Mouse (Mus musculus): ENCODE results near the gene Grin2b.

The Grin2b gene

DNA sequence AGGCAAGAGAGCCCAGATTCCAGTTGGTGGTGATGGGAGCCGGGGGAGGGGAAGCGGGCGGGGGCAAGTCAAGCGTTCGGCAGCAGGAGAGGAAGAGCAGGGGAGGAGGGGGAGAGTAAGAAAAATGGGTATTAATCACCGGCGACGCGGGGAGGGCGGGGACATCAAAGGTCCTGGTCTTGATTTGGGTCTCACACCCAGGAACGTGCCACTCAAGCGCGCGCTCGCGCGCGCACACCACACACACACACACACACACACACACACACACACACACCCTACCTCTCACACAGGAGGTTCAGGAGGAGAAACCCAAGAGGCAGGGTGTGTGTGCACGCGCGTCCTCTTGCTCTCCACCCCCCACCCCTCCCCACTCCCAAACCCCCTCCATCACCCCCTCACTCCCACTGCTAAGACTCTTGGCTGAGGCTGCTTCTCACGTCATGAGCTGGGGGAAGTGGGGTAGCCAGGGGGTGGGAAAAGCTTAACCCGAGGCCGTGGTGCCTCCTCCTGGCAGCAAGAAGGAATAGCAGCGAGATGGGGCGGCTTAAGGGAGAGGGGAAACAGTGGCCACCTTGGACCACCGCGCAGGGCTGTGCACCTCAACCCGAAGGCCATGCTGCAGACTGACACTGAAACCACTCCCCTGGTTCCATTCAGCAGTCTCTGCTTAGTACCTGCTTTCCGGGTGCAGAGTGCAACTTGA lies at the start of gene Grin2b:
Gene Grin2b (minus strand): TSS at position 321 of the 706 bp plus-strand sequence.
- peak; percentile 70 for DNase-seq (ENCODE audit: low spot score)

DNA sequence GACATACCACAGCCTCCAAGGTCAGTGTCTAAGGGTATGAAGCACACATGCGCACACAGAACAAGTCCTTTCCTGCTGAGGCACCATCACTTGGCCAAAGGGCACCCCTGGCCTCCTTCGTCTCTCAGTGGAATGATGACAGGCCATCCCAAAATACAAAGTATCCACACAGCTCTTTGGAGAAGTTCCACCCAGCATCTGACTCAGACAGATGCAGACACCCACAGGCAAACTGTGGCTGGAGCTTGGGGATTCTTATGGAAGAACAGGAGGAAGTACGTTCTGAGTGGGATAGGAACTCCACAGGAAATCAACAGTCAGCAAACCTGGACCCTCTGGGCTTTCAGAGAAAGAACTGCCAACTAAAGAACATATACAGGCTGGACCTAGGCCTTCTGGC lies 48.6 kb upstream of the Grin2b start:
- no peak for DNase-seq (ENCODE audit: low spot score)

GRCm38 (mm10) chr6:136210442-136210841 lies 37.1 kb upstream of the Grin2b start:
- no peak for DNase-seq (ENCODE audit: low spot score)

DNA sequence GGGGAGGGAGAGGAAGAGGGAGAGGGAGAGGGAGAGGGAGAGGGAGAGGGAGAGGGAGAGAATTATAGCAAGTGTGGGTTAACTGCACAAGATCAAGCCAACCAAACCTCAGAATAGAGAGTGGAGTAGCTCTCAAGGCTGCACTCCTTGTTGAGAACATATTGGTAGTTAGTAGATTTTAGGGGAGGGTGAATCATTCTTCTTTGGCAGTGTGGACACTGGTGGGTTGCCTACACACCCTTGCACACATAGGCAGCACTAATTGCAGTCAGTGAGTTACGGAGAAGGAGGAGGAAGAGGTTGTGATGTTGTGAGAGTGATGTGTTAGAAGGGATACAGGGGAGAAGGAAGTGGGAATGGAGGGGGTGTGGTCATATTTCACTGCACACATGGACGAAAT lies 26.5 kb upstream of the Grin2b start:
- no peak for DNase-seq (ENCODE audit: low spot score)

- no peak for DNase-seq (ENCODE audit: low spot score)
These were observed 21.3 kb upstream of the Grin2b start for GRCm38 (mm10) chr6:136194616-136195015.

DNA sequence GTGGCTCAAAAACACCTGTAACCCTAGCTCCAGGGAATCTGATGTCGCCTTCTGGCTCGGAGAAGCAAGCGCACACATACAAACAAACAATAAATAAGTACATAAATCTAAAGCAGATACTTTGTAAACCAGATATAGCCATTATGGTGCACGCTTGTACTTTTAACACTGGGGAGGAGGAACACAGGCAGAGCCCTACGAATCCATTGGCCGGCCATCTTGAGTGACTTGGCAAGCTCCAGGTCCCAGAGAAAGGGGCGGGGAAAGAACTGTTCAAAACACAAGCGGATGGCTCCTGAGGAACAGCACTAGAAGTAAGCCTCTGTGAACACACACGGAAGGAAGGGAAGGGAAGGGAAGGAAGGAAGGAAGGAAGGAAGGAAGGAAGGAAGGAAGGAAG lies 4.8 kb upstream of the Grin2b start:
- no peak for DNase-seq (ENCODE audit: low spot score)

DNA sequence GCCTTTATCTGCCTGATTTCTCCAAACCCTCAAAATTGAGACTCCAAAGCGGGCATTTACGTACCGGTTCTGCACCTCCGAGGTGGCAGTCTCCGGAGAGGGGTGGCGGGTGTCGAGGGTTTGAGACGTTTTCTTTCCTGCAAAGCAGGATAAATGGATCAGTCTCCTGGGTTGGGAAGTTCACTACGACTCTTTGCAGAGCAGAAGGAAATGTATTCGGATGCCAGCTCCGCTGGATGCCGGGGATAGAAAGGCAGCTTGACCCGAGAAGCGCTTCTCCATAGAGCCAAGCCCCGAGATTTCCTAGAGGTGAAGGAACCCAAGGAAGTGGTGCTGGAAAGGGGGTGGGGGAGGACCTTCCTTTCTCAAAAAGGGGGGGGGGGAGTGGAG lies 515 bp downstream of the Grin2b start:
- peak; percentile 43 for DNase-seq (ENCODE audit: low spot score)

GRCm38 (mm10) chr6:136172172-136172651 lies 1.1 kb downstream of the Grin2b start:
- peak; percentile 41 for DNase-seq (ENCODE audit: low spot score)

DNA sequence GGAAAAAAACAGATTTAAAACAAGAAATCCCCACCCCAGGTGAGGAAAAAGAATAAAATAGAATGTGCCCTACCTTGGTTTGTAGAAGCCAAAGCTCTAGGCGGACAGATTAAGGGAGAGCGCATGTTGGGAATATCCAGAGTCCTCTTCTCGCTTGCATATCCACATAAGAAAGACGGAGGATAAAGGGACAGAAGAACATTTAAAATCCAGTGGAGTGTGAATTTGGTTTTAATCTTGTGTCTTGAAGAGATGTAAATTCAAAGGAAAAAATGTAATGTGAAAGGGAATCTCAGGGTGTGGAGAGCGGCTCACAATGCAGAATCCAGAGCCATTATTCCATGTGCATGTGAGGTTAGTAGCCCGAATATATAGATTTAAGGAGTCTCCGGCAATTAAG lies 2.0 kb downstream of the Grin2b start:
- DNase-seq (ENCODE audit: low spot score), result no peak

DNA sequence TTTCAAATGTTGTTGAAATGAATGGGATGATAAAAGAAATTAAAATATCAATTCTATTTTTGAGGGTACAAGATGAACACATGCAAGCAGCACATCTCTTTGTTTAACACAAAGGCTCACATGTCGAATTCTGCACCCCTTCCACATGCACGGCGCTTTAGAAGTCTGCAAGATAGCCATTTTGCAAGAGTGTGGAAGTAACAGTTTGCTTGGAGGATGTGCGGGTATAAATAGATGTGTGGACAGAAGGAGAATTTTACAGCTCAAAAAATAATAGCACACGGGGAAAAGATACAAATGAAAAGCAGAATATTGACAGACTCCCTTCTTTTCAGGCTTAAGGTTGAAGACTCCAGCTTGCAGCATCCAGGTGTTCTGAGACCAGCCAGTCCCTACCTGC lies 2.9 kb downstream of the Grin2b start:
- DNase-seq (ENCODE audit: low spot score), result no peak

GRCm38 (mm10) chr6:136167361-136167760 lies 6.0 kb downstream of the Grin2b start:
- DNase-seq (ENCODE audit: low spot score), result no peak

DNA sequence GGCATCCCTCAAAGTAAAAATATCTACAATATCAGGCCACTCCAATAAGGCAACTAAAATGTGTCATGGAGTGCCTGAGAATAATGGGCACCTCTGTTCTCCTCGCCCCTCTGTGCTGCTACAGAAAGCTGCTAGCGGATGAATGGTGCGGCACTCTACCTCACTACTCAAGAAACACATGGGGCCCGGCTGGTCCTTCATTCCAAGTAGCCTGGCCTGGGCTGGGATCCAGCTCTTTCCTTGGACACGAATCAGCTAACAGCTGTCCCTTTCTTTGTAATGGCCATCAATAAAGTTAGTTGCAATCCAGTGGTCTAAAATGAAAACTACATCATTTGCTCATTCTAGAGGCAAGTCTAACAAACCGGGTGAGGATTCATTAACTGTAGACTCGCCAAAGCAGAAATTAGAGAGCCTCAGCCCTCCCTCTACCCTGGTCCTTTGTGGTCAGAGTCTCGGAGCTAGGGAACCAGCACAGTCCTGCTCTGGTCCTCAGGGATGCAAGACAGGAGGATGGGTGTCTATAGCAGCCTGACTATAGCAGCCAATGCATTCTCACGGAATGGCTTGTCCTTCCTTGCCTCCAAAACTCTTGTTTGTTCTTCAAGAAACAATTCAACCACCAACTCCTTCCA lies 7.8 kb downstream of the Grin2b start:
- no peak for DNase-seq (ENCODE audit: low spot score)

DNA sequence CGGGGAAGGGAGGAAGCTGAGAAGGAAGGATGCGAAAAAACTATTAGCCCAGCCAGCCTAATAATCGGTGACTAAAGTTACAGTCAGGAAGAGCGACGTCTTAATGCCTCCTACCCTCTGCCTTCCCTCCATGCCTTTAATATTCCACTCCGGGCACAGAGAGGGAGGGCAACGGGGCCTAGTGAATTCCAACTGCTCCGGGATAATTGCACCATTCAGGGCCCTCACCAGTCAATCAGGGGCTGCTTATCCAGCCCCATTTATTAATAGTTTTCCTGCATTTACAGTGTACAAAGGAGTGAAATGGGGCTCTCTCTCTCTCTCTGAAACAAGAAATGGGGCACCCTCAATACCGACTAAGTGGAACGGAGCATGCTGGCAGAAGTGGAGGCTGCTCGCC lies 11.2 kb downstream of the Grin2b start:
- DNase-seq (ENCODE audit: low spot score), result no peak

DNA sequence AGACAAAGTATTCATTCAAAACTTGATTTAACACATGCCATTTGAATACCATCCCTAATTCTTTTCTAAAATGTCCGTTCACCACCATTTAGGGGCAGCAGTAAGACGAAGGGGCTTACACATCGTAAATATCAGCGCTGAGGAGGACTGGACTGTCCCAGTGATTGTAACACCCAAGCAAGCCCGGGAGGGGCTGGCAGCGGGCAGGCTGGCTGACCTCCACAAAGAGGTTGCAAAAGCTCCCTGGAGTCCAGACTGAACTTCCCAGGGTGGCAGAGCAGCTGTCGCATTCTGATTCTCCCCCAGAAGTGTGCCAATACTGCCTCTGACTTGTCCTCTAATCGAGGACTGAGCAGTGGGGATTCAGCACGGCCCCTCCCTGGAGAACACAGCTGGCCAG lies 19.9 kb downstream of the Grin2b start:
- DNase-seq (ENCODE audit: low spot score), result no peak

- no peak for DNase-seq (ENCODE audit: low spot score)
These were observed 23.2 kb downstream of the Grin2b start for GRCm38 (mm10) chr6:136150064-136150463.

- no peak for DNase-seq (ENCODE audit: low spot score)
These were observed 33.3 kb downstream of the Grin2b start for GRCm38 (mm10) chr6:136139967-136140366.

DNA sequence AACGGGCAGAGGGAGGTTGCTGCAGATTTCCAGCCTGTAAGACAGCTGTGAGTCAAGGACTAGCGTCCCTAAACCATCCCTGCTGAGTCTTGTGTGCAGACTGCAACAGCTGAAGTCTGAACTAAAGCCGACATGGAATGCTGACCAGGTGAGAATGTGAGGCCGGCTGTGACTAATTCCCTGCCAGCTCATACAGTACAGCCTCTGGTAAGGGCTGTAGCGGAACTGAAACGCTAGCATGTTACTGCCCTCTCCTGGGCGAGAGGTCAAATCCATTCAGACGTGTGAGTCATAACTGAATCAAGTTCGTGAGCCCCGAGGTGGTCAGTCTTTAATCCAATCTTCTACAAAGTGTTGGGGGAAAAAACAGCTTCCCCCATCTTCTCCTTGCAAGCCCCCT lies 42.9 kb downstream of the Grin2b start:
- DNase-seq (ENCODE audit: low spot score), result peak; percentile 73

GRCm38 (mm10) chr6:136122593-136122992 lies 50.7 kb downstream of the Grin2b start:
- no peak for DNase-seq (ENCODE audit: low spot score)

DNA sequence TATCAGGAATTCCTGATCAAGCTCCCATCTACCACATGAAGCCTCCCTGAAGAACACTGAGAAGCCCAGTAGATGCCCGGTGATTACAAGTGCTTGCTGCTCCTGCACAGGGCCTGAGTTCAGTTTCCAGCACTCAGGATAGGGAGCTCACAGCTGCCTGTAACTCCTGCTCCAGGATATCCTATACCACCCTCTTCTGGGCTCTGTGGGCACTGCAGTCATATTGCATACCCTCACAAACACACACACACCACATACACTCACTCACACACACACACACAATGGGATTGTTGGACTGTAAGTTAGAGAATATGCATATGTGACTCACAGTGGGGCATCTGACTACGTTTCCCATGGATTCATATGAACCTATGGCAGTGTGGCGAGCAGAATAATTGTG lies 55.9 kb downstream of the Grin2b start:
- DNase-seq (ENCODE audit: low spot score), result no peak

DNA sequence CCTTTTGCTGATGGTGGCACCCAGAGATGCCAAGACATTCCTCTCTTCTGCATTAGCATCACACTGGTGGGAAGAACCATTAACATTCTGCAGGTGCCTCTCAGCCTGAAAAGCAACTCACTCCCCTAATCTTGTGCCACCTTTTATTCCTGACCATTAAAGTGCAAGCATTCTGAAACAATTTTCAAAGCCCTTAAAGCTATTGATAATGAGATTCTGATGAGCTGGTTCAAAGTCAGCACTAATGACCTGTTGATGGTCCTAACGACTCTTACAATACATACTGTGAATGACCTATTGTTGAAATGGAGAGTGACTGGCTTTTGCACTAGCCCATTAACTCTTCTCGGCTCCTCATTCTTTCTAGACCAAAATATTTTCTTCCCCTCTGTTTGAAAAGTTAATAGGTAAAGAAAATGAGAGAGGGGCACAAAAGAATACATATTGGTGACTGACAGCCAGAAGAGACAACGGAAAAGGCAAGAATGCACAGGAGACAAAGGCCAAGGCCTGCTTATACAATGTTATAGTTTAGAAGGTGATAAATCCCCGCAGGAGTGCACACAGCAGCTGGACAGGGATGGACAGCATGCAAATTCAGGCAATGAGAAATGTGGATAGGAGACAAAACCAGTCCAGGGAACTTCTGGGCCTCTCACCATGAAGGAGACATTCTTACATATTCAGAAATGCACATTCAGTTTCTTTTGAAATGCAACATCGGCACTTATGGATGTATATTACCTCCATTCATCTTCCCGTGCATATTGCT lies 59.5 kb downstream of the Grin2b start:
- no peak for DNase-seq (ENCODE audit: low spot score)

DNA sequence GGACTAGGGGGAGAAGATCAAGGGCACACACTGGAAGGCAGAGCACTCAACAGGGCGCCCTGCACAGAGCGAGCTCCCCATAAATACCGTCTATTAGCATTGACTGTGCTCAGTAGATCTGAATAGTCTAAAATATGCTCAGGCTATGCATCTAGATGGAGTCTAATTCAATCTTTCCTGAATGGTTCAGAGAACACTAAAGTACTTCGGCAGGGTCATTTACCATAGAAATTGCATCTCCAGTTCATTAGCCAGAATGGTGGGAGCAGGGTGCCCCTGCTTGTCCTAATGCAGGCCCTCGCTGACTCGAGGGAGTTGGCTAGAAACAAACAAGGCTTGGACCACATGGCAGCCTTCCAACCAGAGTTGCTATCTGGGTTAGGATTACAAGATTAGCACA lies 64.1 kb downstream of the Grin2b start:
- no peak for DNase-seq (ENCODE audit: low spot score)

GRCm38 (mm10) chr6:136108466-136108865 lies 64.8 kb downstream of the Grin2b start:
- no peak for DNase-seq (ENCODE audit: low spot score)

- DNase-seq (ENCODE audit: low spot score), result no peak
These were observed 68.1 kb downstream of the Grin2b start for GRCm38 (mm10) chr6:136105221-136105620.
